Mouse (Mus musculus) heart, postnatal 0 days (tissue): ENCODE measurements around the gene Tmem262. TPM values are rescaled to one million over a fixed set of nuclear protein-coding genes. Genes with fewer than 3 reads are reported as not detected.

Experiments
- ATAC-seq: fragments of 200-750 bp; cut with Nextera tagmentation; 2 replicates; pipeline ENCODE4 v1.8.0; 2017; ENCODE audit warnings: low read depth, moderate number of reproducible peaks, moderate library complexity; ENCODE audit not compliant: insufficient read depth
- DNase-seq: peaks from one replicate; pipeline ENCODE4 v3.0.0-alpha.2; 2016; ENCODE audit warnings: low spot score
- H3K27ac ChIP-seq: fragments of 300-500 bp; sonication (generic); 2 replicates; pipeline ENCODE4 v1.5.1; 2014; ENCODE audit warnings: low read depth, mild to moderate bottlenecking
- H3K27me3 ChIP-seq: fragments of 300-500 bp; sonication (generic); 2 replicates; pipeline ENCODE4 v1.6.1; 2014; ENCODE audit warnings: low read length, mixed read lengths; ENCODE audit not compliant: control insufficient read depth, insufficient read depth
- H3K36me3 ChIP-seq: fragments of 300-500 bp; sonication (generic); replicated peaks from 2 replicates; pipeline ENCODE4 v1.6.1; 2014; ENCODE audit warnings: low read length, mixed read lengths; ENCODE audit not compliant: control insufficient read depth, insufficient read depth
- H3K4me1 ChIP-seq: fragments of 300-500 bp; sonication (generic); 2 replicates; pipeline ENCODE4 v1.6.1; 2014; ENCODE audit warnings: antibody characterized with exemption; ENCODE audit not compliant: control insufficient read depth, insufficient read depth
- H3K4me2 ChIP-seq: fragments of 300-500 bp; sonication (generic); 2 replicates; pipeline ENCODE4 v1.6.1; 2014; ENCODE audit warnings: low read depth, mild to moderate bottlenecking, low read length, moderate library complexity
- H3K4me3 ChIP-seq: fragments of 300-500 bp; sonication (generic); 2 replicates; pipeline ENCODE4 v1.5.1; 2014; ENCODE audit warnings: low read depth, low read length
- H3K9ac ChIP-seq: fragments of 300-500 bp; sonication (generic); replicated peaks from 2 replicates; pipeline ENCODE4 v1.6.1; 2014; ENCODE audit warnings: low read depth, low read length, mixed read lengths
- H3K9me3 ChIP-seq: fragments of 300-500 bp; sonication (generic); replicated peaks from 2 replicates; pipeline ENCODE4 v1.6.1; 2016; ENCODE audit warnings: low read length; ENCODE audit not compliant: control insufficient read depth
- CTCF ChIP-seq: IDR thresholded peaks from 2 replicates; pipeline ENCODE4 v1.5.1; 2016; ENCODE audit warnings: antibody characterized with exemption, control low read depth, low read depth
- EP300 ChIP-seq: IDR thresholded peaks from 2 replicates; pipeline ENCODE4 v1.6.1; 2016; ENCODE audit warnings: antibody characterized with exemption, low read depth
- WGBS: fragments of 180-500 bp; shearing (Covaris S2); extraction: QIAGEN DNeasy Blood & Tissue Kit; methylation state at CpG from one replicate; pipeline ENCODE4 v1.1.7; 2014; 5-methylcytosine and 5-hydroxymethylcytosine counted together
- polyA plus RNA-seq: library from polyadenylated mRNA; unstranded; fragments of >200 nt; fragmentation: Nextera tagmentation; extraction: Ambion mirVana; gene quantifications from 2 replicates; pipeline ENCODE4 v1.2.1, GENCODE M21; 2015
- total RNA-seq: library from RNA; depleted of rRNA; stranded (reverse); fragments of >200 nt; gene quantifications from 2 replicates; pipeline ENCODE4 v1.2.3, GENCODE M21; 2014; ENCODE audit warnings: low replicate concordance

The Tmem262 gene
- total and polyA plus RNA-seq, 2 experiments from 2014 or later = not detected

GRCm38 (mm10) chr19:6113116-6113515, 33.3 kb downstream of the Tmem262 start:
- no peak overlapping the region for H3K27ac ChIP-seq
- H3K36me3 ChIP-seq = peaks cover 23% of the 10 kb centered on the region
- no peak overlapping the region for H3K9ac ChIP-seq
- H3K4me3 ChIP-seq = no peak overlapping the region
- no peaks in the 10 kb centered on the region for H3K9me3 ChIP-seq
- WGBS = 50% methylated on average over 6 of the region's 6 CpGs
- H3K4me2 ChIP-seq = no peak overlapping the region
- no peak for DNase-seq
- ATAC-seq = no peak
- peaks cover 11% of the 10 kb centered on the region for H3K4me1 ChIP-seq
- TF ChIP-seq CTCF (no peak), EP300 (no peak)
- H3K27me3 ChIP-seq = no peaks in the 10 kb centered on the region

DNA sequence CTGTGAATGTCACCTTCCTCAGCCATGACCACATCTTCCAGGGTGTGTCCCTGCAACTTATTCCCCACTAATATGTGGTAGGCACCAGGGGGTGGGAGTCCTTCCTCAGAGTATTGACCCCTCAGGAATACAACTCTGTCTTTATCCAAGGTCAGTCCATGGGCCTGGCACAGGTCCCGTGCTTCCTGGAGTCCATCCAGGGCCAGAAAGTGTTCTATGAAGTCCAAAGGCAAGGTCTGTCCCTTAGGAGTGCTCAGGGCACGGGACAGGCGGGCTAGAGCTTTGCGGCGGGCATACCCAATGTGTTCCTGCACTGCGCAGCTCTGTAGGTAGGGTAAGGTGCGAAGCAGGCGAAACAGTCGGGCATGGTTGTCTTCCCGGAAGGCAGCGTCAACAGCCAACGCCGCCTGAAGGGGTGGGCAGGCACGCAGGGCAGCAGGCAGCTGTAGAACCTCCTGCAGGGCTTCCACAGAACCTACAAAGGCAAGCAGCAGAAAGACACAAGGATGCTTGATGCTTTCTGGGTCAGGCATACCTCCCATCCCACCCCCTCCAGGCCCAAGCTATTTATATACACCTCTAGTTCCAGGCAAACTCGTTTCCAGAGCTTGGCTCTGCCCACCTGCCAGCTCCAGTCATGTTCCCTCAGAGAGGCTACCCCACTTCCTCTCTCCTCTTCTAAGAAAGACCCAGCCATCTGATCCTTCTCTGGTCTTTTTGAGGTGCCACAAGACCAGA, 36.4 kb downstream of the Tmem262 start:
- Histone ChIP-seq H3K4me1 (peaks cover 11% of the 10 kb centered on the region), H3K27ac (0 out of 2 replicates have a peak overlapping the region, but pooled peaks have one; percentile 5), H3K4me3 (no peak overlapping the region), H3K9ac (0 out of 2 replicates have a peak overlapping the region, but pooled peaks have one; percentile 21), H3K27me3 (no peaks in the 10 kb centered on the region), H3K36me3 (peaks cover 28% of the 10 kb centered on the region), H3K4me2 (peak overlapping the region; percentile 98), H3K9me3 (no peaks in the 10 kb centered on the region)
- no peak for TF ChIP-seq CTCF
- no peak for TF ChIP-seq EP300
- DNase-seq = no peak
- 77% methylated on average over 15 of the region's 15 CpGs for WGBS
- ATAC-seq = no peak

DNA sequence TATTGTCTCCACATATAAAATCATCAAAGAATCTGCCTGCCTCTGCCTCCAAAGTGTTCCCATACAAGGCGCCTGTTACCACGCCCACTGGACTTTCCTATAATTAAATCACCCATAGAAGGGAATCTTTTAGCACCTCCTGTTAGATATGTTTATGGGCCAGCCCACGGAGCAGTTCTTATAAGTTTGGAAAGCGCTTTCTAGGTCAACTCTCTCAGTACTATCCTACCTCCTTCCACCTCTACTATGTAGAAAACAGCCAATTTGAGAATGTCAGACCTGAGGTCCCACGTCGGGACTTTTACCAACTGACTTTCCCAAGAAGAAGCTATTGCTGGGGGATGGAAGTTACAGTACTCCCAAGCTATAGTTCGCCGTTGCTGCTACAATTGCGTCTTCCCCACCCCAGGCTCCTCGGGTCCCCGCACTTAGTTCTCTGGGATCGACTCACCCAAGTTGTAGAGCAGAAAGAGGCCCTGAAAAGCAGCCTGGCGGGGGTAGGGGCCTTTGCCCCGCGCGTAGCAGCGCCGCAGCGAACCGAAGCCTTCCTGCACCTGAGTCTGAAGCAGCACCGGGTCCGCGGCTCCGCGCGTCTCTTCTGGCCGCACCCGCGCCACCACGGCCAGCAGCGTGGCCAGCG, 37.6 kb downstream of the Tmem262 start:
- Histone ChIP-seq H3K9ac (peak overlapping the region; percentile 79), H3K27me3 (no peaks in the 10 kb centered on the region), H3K4me3 (peak overlapping the region; percentile 64), H3K27ac (peak overlapping the region; percentile 92), H3K36me3 (peaks cover 28% of the 10 kb centered on the region), H3K4me1 (peaks cover 11% of the 10 kb centered on the region), H3K9me3 (no peaks in the 10 kb centered on the region), H3K4me2 (peak overlapping the region; percentile 98)
- 4% methylated on average over 31 of the region's 32 CpGs for WGBS
- TF ChIP-seq EP300 (no peak), CTCF (no peak)
- no peak for DNase-seq
- ATAC-seq = peak; percentile 2; the same call in 1 of the 2 replicates

DNA sequence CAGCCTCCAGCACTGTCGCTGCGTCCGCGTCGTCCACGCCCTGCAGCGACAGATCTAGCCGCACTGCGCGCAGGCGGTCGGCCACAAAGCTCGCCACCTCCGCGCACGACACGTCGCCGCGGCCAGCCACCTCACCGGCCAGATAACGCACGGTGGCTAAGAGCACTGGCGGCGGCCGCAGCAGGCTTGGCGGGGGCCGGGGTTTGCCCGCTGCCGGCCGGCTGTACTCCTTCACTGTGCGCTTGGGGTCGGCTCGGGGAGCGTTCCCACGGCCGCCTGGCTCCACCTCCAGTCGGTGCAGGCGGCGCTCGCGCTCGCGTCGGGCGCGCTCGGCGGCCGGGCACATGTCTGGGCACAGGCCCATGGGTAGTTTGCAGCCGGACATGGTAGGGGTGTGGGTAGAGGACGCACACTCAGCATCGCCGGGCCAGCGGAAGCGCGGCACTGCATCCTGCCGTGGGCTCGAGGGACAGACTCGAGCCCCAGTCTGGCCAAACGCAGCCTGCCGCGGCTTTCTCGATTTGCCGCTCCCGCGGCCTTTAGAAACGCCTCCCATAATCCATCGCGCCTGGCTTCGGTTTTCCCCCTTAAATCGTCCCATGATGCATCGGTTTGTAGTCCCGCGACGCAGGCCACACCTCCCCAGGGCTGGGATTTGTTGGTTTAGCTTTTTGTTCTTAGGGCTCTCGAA, 38.3 kb downstream of the Tmem262 start, which contains the start of gene Sac3d1:
TSS of gene Sac3d1 (minus strand) at position 665 of the 691 bp plus-strand sequence.
- Histone ChIP-seq H3K36me3 (peaks cover 24% of the 10 kb centered on the region), H3K9ac (peak within 1 kb of the TSS; percentile 79), H3K4me3 (peak within 1 kb of the TSS; percentile 64), H3K4me2 (peak within 1 kb of the TSS; percentile 98), H3K27me3 (no peaks in the 10 kb centered on the region), H3K27ac (peak within 1 kb of the TSS; percentile 92), H3K9me3 (no peaks in the 10 kb centered on the region), H3K4me1 (peaks cover 11% of the 10 kb centered on the region)
- DNase-seq (peak; percentile 85), ATAC-seq (peak; percentile 85)
- TF ChIP-seq CTCF (no peak), EP300 (peak; percentile 51; the same call in 1 of the 2 replicates)
- WGBS = under 1% methylated on average over 62 of the region's 77 CpGs

DNA sequence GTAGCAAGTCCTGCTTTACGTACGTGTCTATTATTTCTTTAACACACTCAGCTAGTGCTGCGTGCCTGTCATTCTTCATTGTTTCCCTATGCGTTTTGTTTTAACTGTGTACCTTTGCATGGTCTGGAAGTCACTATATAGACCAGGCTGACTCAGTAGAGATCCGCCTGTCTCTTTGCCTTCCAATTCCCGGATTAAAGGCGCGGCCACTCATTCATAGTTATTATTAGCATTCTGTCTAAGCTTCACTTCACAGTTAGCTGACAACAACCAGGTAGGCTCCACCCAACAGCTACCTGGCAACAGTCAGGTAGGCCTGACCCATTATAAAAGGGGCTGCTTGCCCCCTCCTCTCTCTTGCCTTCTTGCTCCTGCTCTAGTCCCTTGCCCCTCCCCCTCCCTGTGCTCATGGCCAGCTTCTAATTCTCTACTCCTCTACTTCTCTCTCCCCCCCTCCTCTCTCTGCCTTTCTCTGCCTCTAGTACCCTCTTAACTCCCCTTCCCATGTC, 38.9 kb downstream of the Tmem262 start:
- Histone ChIP-seq H3K27ac (peak overlapping the region; percentile 92), H3K4me1 (peaks cover 11% of the 10 kb centered on the region), H3K27me3 (no peaks in the 10 kb centered on the region), H3K4me3 (peak overlapping the region; percentile 64), H3K36me3 (peaks cover 24% of the 10 kb centered on the region), H3K4me2 (peak overlapping the region; percentile 98), H3K9ac (peak overlapping the region; percentile 79), H3K9me3 (no peaks in the 10 kb centered on the region)
- 2% methylated on average over 8 of the region's 8 CpGs for WGBS
- ATAC-seq (peak; percentile 1; the same call in 1 of the 2 replicates), DNase-seq (no peak)
- TF ChIP-seq CTCF (no peak), EP300 (no peak)
